Mouse (Mus musculus): ENCODE data around the gene Mrpl49. TPM values are rescaled to one million over a fixed set of nuclear protein-coding genes. Genes with fewer than 3 reads are reported as not detected.

Mrpl49 gene
- polyA plus RNA-seq, 1 experiment from 2014 or later, result 79.5 TPM

DNA sequence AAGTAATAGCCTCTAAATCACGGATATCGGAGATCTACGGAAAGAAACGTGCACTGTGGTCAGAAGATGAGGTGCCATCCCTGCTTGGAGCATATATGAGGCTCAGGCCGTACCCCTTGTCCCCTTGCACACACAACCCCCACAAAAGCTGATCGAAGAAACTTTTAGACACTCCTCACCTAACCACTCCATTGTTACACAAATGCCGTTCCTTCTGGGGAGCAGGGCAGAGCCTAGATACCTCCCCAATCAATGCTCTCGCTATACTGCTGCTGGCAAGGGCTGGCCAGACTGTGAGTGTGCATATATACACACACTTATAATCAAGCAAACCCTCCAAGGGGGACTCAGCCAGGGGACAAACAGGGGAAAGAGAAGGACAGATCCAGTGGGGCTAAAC, 48.4 kb downstream of the Mrpl49 start:
- 83% methylated on average over 8 of the region's 8 CpGs for WGBS
- Histone ChIP-seq H3K4me1 (ENCODE audit: control insufficient read depth, insufficient read depth, low read length) (no peaks in the 10 kb centered on the region), H3K4me3 (ENCODE audit: low read length) (no peak overlapping the region), H3K27me3 (replicated peaks; ENCODE audit: control insufficient read depth, insufficient read depth, low read length) (no peaks in the 10 kb centered on the region), H3K36me3 (ENCODE audit: control insufficient read depth, insufficient read depth, low read length) (no peaks in the 10 kb centered on the region), H3K9me3 (ENCODE audit: control insufficient read depth, low read length) (no peaks in the 10 kb centered on the region), H3K4me2 (ENCODE audit: low read depth, low read length) (no peak overlapping the region), H3K27ac (ENCODE audit: low read length) (no peak overlapping the region), H3K9ac (ENCODE audit: low read depth, low read length) (no peak overlapping the region)
- ATAC-seq, result no peak

GRCm38 (mm10) chr19:6007013-6007412, 50.6 kb downstream of the Mrpl49 start:
- Histone ChIP-seq H3K27ac (ENCODE audit: low read length) (no peak overlapping the region), H3K4me1 (ENCODE audit: control insufficient read depth, insufficient read depth, low read length) (no peaks in the 10 kb centered on the region), H3K4me2 (ENCODE audit: low read depth, low read length) (no peak overlapping the region), H3K9me3 (ENCODE audit: control insufficient read depth, low read length) (no peaks in the 10 kb centered on the region), H3K9ac (ENCODE audit: low read depth, low read length) (no peak overlapping the region), H3K4me3 (ENCODE audit: low read length) (no peak overlapping the region), H3K36me3 (ENCODE audit: control insufficient read depth, insufficient read depth, low read length) (no peaks in the 10 kb centered on the region), H3K27me3 (replicated peaks; ENCODE audit: control insufficient read depth, insufficient read depth, low read length) (no peaks in the 10 kb centered on the region)
- 45% methylated on average over 13 of the region's 13 CpGs for WGBS
- ATAC-seq, result peak; percentile 93

DNA sequence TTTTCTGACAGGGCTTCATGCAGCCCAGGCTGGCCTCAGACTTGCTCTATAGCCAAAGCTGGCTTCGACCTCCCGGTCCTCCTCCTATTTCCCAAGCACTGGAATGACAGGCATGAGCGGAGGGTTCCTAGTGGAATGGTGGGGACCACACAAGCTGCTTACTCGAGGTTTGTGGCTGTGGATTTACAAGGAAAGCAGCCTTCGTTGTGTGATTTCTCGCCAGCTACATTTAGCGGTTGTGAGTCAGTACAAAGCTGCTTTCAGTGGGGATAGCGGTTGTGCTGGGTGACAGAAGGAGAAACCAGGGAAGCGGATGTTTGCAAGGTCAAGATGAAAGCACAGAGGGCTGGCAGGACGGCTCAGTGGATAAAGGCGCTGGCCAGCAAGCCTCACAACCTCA, 52.0 kb downstream of the Mrpl49 start:
- 61% methylated on average over 11 of the region's 11 CpGs for whole genome bisulfite sequencing

More for the DNA sequence above, 52.0 kb downstream of the Mrpl49 start:
- no peaks in the 10 kb centered on the region for H3K4me1 ChIP-seq (ENCODE audit: control insufficient read depth, insufficient read depth, low read length)
- no peak overlapping the region for H3K4me2 ChIP-seq (ENCODE audit: low read depth, low read length)
- H3K27me3 ChIP-seq (replicated peaks; ENCODE audit: control insufficient read depth, insufficient read depth, low read length), result no peaks in the 10 kb centered on the region
- no peak overlapping the region for H3K4me3 ChIP-seq (ENCODE audit: low read length)
- no peak overlapping the region for H3K27ac ChIP-seq (ENCODE audit: low read length)
- H3K9ac ChIP-seq (ENCODE audit: low read depth, low read length), result no peak overlapping the region
- no peaks in the 10 kb centered on the region for H3K36me3 ChIP-seq (ENCODE audit: control insufficient read depth, insufficient read depth, low read length)
- no peak for ATAC-seq
- no peaks in the 10 kb centered on the region for H3K9me3 ChIP-seq (ENCODE audit: control insufficient read depth, low read length)

Small RNA genes lying within 50 kb of the gene (microRNA-seq; reads per million reads assigned to microRNA genes)
- gene Mir6988, result 0.68 reads per million

Other genes with a start within 250 kb of the Mrpl49 start
- gene Frmd8, start 182.5 kb downstream of the Mrpl49 start, polyA plus RNA-seq (2015; fragmentation: Nextera tagmentation; extraction: Ambion mirVana), result 31.1 and 31.7 TPM in 2 replicates
- 3.4 and 4.1 TPM in 2 replicates for gene Slc25a45, start 180.0 kb downstream of the Mrpl49 start, polyA plus RNA-seq (2015; fragmentation: Nextera tagmentation; extraction: Ambion mirVana)
- gene Tigd3, start 163.6 kb downstream of the Mrpl49 start, polyA plus RNA-seq (2015; fragmentation: Nextera tagmentation; extraction: Ambion mirVana), result 1.5 and 1.7 TPM in 2 replicates
- gene Dpf2, start 144.8 kb downstream of the Mrpl49 start, polyA plus RNA-seq (2015; fragmentation: Nextera tagmentation; extraction: Ambion mirVana), result 109 and 119 TPM in 2 replicates
- gene Cdc42ep2, start 133.0 kb downstream of the Mrpl49 start, polyA plus RNA-seq (2015; fragmentation: Nextera tagmentation; extraction: Ambion mirVana), result 14.7 and 15.1 TPM in 2 replicates
- 58.4 and 61.7 TPM in 2 replicates for gene Pola2, start 93.6 kb downstream of the Mrpl49 start, polyA plus RNA-seq (2015; fragmentation: Nextera tagmentation; extraction: Ambion mirVana)
- not detected in 2 replicates for gene Slc22a20, start 71.6 kb downstream of the Mrpl49 start, polyA plus RNA-seq (2015; fragmentation: Nextera tagmentation; extraction: Ambion mirVana)
- gene Capn1, start 41.9 kb downstream of the Mrpl49 start, polyA plus RNA-seq (2015; fragmentation: Nextera tagmentation; extraction: Ambion mirVana), result 11.8 and 12.4 TPM in 2 replicates
- 29.1 and 36.4 TPM in 2 replicates for gene Syvn1, start 11.2 kb downstream of the Mrpl49 start, polyA plus RNA-seq (2015; fragmentation: Nextera tagmentation; extraction: Ambion mirVana)
- gene Fau, start 59 bp upstream of the Mrpl49 start, polyA plus RNA-seq (2015; fragmentation: Nextera tagmentation; extraction: Ambion mirVana), result 868 and 882 TPM in 2 replicates
- gene Znhit2, start 3.4 kb upstream of the Mrpl49 start, polyA plus RNA-seq (2015; fragmentation: Nextera tagmentation; extraction: Ambion mirVana), result 27.6 and 29.9 TPM in 2 replicates
- gene Tm7sf2, start 10.6 kb upstream of the Mrpl49 start, polyA plus RNA-seq (2015; fragmentation: Nextera tagmentation; extraction: Ambion mirVana), result 37.3 and 39.0 TPM in 2 replicates
- 66.7 and 68.2 TPM in 2 replicates for gene Vps51, start 19.4 kb upstream of the Mrpl49 start, polyA plus RNA-seq (2015; fragmentation: Nextera tagmentation; extraction: Ambion mirVana)
- gene Tmem262, start 22.2 kb upstream of the Mrpl49 start, polyA plus RNA-seq (2015; fragmentation: Nextera tagmentation; extraction: Ambion mirVana), result not detected in 2 replicates
- gene Gm28374, start 24.5 kb upstream of the Mrpl49 start, polyA plus RNA-seq (2015; fragmentation: Nextera tagmentation; extraction: Ambion mirVana), result 1.2 and 1.7 TPM in 2 replicates
- gene Zfpl1, start 27.2 kb upstream of the Mrpl49 start, polyA plus RNA-seq (2015; fragmentation: Nextera tagmentation; extraction: Ambion mirVana), result 66.1 and 68.0 TPM in 2 replicates
- 27.7 and 31.4 TPM in 2 replicates for gene Cdca5, start 27.2 kb upstream of the Mrpl49 start, polyA plus RNA-seq (2015; fragmentation: Nextera tagmentation; extraction: Ambion mirVana)
- gene AC131692.1, start 36.6 kb upstream of the Mrpl49 start, polyA plus RNA-seq (2015; fragmentation: Nextera tagmentation; extraction: Ambion mirVana), result 0.28 and 0.29 TPM in 2 replicates
- gene Naaladl1, start 48.0 kb upstream of the Mrpl49 start, polyA plus RNA-seq (2015; fragmentation: Nextera tagmentation; extraction: Ambion mirVana), result 71.9 and 102 TPM in 2 replicates
- 33.4 and 35.7 TPM in 2 replicates for gene Sac3d1, start 60.9 kb upstream of the Mrpl49 start, polyA plus RNA-seq (2015; fragmentation: Nextera tagmentation; extraction: Ambion mirVana)
- 36.8 and 37.0 TPM in 2 replicates for gene Snx15, start 70.5 kb upstream of the Mrpl49 start, polyA plus RNA-seq (2015; fragmentation: Nextera tagmentation; extraction: Ambion mirVana)
- 1.1 and 1.8 TPM in 2 replicates for gene Batf2, start 83.2 kb upstream of the Mrpl49 start, polyA plus RNA-seq (2015; fragmentation: Nextera tagmentation; extraction: Ambion mirVana)
- gene Arl2, start 83.8 kb upstream of the Mrpl49 start, polyA plus RNA-seq (2015; fragmentation: Nextera tagmentation; extraction: Ambion mirVana), result 102 and 103 TPM in 2 replicates
- not detected in 2 replicates for gene Majin, start 126.6 kb upstream of the Mrpl49 start, polyA plus RNA-seq (2015; fragmentation: Nextera tagmentation; extraction: Ambion mirVana)
- 0.23 and 0.65 TPM in 2 replicates for gene Gpha2, start 168.6 kb upstream of the Mrpl49 start, polyA plus RNA-seq (2015; fragmentation: Nextera tagmentation; extraction: Ambion mirVana)
- 21.0 and 23.5 TPM in 2 replicates for gene Ppp2r5b, start 178.1 kb upstream of the Mrpl49 start, polyA plus RNA-seq (2015; fragmentation: Nextera tagmentation; extraction: Ambion mirVana)
- gene Atg2a, start 183.9 kb upstream of the Mrpl49 start, polyA plus RNA-seq (2015; fragmentation: Nextera tagmentation; extraction: Ambion mirVana), result 7.4 and 8.4 TPM in 2 replicates
- 135 and 158 TPM in 2 replicates for gene Ehd1, start 218.9 kb upstream of the Mrpl49 start, polyA plus RNA-seq (2015; fragmentation: Nextera tagmentation; extraction: Ambion mirVana)
- gene Cdc42bpg, start 248.7 kb upstream of the Mrpl49 start, polyA plus RNA-seq (2015; fragmentation: Nextera tagmentation; extraction: Ambion mirVana), result 1.2 and 1.5 TPM in 2 replicates

Measured in intestine, embryonic 16.5 days (tissue).